Mouse (Mus musculus) spleen, postnatal 10 days (tissue): ENCODE data around the gene Zfp341.

Experiments used
- DNase-seq, 2 experiments: peaks; one replicate each; pipeline ENCODE4 v3.0.0; 2021 to 2022; ENCODE audit warnings: low spot score in 2 of 2

The Zfp341 gene

DNA sequence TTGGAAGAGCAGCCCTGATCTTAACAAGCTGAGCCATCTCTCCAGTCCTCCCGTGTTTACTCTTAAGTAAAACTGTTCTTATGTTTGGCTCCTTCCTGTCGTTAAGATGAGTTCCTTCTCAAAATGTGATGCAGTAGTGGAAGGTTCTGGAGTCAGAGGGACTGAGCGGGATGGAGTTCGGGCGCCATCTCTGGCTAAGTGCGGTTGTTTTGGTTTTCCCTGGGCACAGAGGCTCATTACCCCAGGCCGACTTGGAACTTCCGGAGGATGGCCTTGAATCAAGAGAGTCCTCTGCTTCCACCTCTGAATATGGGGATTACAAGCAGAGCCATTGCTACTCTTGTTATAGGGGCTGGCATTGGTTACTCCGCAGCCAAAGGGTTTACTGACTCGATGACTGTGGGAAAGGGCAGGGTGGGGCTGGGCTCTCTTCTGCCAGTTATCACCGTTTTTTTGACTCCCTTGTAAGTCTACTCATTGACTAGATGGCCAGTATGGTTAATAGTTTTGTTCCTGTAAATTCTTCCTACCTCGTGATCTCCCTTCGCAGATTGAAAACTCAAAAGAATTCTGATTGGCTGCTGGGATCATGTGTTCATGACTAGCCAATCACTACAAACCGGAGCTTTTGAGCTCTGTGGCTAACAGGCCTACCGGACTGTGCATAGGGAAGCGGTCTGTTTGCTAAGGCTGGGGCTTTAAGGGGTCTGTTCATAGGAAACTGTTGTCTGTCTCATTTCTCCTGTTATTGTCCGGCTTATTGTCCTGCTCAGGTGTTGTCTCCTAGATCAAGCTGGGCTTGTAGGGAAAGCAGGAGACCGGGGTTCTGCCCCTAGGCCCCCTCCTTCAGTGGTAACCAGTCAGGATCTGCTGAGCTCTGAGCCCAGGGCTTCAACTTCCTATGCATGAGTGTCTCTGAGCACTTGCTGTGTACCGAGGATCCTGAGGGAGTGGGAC is 63.8 kb downstream of the Zfp341 start:
- DNase-seq = peak; percentile 57 to 60

DNA sequence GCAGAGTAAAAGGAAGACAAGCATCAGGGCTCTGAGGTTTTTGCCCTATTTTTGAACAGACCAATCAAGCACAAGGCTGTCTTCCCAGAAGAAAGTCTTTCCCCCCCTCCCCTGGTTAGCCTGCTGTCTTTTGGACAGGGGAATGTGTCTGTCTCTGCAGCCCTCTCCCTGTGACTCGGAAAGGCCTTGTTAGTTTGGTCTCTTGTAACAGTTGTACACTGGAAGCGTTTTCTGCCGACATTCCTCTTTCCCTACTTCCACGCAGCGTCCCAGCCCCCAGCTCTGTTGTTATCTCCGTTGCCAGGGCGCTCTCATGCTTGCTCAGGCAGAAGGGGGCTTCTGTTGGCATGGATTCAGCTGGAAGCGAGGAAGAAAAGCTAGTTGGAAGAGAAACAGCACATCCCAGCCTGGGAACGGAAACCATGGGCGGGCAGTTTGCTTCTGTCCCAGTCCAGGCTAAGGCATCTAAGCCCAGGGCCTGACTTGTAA is 64.6 kb downstream of the Zfp341 start:
- DNase-seq = no peak

DNA sequence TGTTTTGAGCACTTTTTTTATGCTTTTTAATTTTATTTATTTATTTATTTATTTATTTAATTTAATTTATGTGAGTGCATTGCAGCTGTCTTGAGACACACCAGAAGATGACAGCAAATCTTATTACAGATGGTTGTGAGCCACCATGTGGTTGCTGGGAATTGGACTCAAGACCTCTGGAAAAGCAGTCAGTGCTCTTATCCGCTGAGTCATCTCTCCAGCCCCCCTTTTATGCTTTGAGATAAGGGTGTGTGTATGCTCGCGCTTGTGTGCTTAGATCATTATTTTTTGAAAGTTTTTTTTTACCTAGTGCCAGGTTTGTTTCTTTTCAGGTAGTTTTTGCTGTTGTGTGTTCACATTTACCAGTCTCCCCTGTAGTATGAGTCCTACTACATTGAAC is 65.9 kb downstream of the Zfp341 start:
- no peak for DNase-seq

DNA sequence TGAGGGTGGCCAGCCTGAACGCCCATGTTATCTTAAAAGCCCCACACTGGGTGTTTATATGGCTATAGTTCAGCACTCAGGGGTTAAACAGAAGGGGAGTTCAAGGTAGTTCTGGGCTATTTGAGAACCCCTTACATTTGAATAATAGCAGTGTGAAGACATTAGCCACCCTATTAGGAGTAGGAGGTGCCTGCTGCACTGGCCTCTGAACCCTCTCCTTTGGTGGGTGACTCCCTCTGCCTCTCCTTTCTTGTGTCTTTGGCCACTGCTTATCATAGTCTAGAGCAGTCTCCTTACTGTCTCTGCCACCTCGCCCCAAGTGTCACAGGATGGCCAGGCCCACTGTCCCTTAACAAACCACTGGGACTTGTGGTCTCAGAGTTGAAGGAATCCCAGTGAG is 67.2 kb downstream of the Zfp341 start:
- DNase-seq = no peak

DNA sequence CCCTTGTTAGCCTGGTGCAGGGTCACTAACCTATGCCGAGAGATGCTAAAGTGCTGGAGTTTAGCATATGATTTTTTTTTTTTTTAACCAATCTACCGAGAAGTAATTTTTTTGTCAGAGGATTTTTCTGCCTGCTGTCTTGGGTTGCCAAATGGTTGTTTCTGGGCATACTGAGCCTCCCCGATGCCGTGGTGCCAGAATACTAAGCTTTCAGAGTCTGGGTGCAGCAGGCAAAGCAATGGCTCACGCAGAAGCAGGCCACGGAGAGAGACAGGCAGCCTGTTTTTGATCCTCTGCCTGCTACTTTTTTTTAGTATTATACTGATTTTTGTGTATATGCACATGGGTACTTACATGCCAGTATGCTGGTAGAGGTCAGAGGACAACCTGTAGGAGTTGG is 67.8 kb downstream of the Zfp341 start:
- no peak for DNase-seq

DNA sequence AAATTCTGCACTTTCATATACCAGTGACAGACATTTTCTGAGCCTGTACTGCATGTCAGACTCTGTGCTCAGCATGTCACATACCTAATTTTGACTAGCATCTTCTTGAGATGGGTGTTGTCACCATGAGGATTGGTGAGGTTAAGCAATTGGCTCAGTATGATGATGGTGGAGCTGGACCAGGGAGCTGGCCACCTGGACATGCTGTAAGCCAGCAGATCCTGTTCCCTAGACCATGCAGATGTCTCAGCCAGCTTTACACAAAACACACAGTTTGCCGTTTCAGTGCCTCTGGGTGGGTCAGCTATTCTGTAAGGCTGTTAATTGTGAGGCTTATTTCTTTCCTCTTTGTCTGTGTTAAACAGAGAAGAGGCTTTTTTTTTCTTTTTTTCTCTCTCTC is 69.6 kb downstream of the Zfp341 start:
- no peak for DNase-seq

DNA sequence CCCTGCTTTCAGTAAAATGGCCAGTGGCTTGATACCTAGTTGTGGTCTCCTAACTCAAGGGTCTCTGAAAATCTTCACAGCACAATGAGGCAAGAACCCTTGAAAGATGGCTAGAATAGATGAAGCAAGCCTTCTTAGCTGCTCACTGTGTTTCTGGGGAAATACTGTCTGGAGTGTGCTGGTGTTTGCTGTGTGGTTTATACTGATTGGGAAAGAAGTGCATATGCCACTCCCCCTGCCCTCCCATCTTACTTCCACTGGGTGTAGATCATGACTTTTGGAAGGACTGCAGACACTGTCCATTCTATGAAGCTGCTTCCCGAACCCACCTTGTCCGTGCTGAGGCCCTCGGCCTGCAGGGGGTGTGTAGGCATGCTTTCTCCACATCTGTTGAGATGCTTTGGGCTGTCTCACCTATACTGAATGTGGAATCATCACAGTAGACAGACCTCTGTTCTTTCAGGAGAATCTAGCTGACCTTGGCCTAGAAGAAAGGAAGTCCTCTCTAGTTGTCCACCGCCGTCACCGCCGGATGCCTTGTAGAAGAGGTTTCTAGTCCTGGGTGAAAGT is 71.9 kb downstream of the Zfp341 start:
- no peak for DNase-seq

DNA sequence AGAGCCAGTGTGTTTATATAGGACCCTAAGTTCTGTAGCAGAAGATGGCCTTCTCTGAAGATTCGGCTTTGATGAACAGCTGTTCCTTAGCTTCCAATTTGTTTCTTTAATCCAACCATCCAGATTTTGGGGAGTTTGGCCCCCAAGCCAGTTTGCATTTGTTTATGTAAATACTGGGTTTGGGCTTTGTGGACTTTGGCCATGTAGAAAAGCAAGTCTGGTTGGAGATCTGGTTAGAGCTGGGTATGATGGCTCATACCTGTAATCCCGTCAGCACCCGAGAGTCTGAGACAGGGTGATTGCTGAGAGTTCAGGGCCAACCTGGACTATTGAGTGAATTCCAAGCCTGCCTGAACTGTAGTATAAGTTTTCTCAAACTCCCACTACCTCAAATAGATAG is 72.7 kb downstream of the Zfp341 start:
- no peak for DNase-seq

DNA sequence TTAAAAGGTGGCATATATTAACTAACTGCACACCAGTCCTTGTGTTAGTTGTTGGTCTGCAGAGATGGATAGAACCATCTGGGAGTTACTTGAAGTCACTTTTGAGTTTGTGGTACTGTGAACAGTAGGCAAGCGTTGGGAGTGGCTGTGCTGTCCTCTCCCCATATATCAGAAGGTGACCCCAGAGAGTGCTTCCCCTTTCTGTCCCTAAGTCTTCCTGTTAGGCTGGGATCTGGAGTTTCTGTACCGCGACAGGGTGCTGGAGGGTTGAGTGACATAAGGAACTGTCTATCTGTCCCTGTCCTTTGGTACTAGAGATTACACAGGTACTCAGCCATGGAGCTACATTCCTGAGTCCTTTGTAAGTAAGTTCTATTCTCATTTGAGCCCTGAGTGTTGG is 73.7 kb downstream of the Zfp341 start:
- no peak for DNase-seq

DNA sequence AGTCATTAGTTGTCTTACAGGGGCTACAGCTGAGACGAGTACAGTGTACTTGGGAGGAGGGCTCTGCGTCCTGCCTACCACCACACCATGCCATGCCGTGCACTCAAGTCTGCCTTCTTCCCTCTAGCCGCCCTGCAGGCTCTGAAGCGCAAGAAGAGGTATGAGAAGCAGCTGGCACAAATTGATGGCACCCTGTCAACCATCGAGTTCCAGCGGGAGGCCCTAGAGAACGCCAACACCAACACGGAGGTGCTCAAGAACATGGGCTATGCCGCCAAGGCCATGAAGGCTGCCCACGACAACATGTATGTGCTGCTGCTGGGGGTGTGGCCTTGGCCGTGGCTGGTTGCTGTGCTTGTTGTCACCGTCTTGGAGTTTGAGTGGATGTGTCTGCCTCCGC is 76.3 kb downstream of the Zfp341 start:
- DNase-seq = no peak

DNA sequence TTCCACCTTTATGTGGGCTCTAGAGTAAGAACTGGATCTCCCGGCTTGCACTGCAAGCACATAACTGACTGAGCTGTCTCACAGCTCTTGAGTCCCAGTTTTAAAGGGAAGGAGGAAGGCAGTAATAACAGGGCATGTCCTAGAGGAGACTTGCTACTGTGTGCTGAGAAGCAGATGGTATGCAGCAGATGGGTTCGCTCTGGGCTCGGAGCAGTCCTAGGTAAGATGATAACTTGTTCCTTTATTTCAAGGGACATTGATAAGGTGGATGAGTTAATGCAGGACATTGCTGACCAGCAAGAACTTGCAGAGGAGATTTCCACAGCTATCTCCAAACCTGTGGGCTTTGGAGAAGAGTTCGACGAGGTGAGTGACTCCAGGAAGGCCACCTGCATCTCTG is 77.9 kb downstream of the Zfp341 start:
- DNase-seq = no peak

DNA sequence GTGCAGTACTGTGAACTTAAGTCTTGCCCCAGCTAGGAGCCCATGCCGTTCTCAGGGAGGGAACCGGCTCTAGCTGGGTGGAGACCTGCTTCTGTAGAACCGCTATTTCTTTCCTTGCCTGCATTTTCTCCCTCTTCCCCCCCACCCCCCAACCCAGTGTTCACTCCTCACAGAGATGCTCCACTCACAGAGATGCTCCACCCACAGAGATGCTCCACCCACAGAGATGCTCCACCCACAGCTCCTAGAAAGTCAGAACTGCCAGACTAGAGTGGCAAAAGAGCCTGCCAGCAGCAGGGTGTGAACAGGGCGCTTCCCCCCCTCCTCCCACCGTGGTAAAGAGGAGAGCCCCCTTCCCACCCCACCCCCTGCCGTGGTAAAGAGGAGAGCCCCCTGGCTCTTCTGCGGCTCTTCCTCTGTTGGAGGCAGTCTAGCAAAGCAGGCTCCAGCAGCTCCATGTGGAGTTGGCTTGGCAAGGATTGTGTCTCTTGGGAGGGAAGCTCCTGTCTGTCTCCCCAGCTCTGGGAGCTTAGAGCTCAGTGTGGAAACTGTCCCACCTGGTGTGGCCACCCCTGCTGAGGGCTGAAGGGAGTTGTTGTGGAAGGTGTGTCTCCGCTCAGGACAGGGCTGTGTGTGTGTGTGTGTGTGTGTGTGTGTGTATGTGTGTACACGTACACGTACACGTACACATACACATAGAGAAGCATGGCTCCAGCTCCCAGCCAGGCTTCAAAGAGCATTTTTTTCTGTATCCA is 80.3 kb downstream of the Zfp341 start:
- DNase-seq = no peak

DNA sequence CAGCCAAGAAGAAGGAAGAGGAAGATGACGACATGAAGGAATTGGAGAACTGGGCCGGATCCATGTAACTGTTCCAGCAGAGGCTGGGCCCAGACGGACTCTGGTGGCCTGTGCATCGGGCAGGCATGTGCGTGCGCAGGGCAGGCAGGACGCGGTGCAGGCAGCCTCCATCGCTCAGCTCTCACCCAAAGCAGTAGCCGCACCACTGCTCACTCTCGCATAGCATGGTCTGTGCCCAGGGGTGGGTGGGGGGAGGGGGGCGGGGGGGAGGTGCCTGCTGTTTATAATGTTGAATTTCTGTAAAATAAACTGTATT is 80.8 kb downstream of the Zfp341 start:
- DNase-seq = no peak

DNA sequence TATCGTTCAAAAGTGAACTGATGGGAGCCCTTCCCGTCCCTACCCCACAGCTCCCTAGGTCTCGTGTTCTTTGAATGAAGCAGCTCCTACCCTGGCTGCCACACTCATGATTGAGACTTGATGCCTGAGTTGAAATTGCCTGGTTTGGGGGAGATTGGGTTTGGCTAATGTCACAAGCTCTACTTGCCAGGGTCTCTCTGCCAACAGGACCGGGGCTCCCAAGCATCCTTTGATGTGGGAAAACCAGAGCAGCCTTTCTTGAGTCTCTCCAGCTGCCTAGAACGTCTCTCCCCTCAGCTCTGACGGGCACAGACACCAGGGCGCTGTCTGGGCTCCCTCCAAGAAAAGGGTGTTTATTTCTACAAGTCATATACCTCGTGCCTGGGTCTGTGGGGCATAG is 82.6 kb downstream of the Zfp341 start:
- no peak for DNase-seq
